Mouse (Mus musculus) testis, adult 2 months (tissue): ENCODE data around the gene Gm21987. TPM values are rescaled to one million over a fixed set of nuclear protein-coding genes. Genes with fewer than 3 reads are reported as not detected.

Experiments used
- H3K27ac ChIP-seq: fragments of 200-500 bp; 2 replicates; pipeline ENCODE4 v1.5.1; 2012; ENCODE audit warnings: low read depth, low read length; ENCODE audit not compliant: control insufficient read depth, insufficient read depth
- H3K27me3 ChIP-seq: fragments of 200-500 bp; 2 replicates; pipeline ENCODE4 v1.6.1; 2012; ENCODE audit warnings: mild to moderate bottlenecking, low read length, moderate library complexity; ENCODE audit not compliant: control insufficient read depth, insufficient read depth
- H3K36me3 ChIP-seq: fragments of 200-500 bp; 2 replicates; pipeline ENCODE4 v1.6.1; 2012; ENCODE audit warnings: mild to moderate bottlenecking, low read length; ENCODE audit not compliant: control insufficient read depth, insufficient read depth
- H3K4me1 ChIP-seq: fragments of 200-500 bp; 2 replicates; pipeline ENCODE4 v1.6.1; 2012; ENCODE audit warnings: low read length; ENCODE audit not compliant: control insufficient read depth, insufficient read depth
- H3K4me3 ChIP-seq: fragments of 200-500 bp; 2 replicates; pipeline ENCODE4 v1.5.1; 2012; ENCODE audit warnings: low read depth, mild to moderate bottlenecking, low read length, moderate library complexity, mixed read lengths; ENCODE audit not compliant: control insufficient read depth
- CTCF ChIP-seq: fragments of 200-500 bp; IDR thresholded peaks from 2 replicates; pipeline ENCODE4 v1.5.1; 2012; ENCODE audit warnings: low read depth, mild to moderate bottlenecking, inconsistent platforms, low read length, moderate library complexity; ENCODE audit not compliant: control insufficient read depth, insufficient read depth, insufficient replicate concordance
- POLR2A ChIP-seq: fragments of 200-500 bp; IDR thresholded peaks from 2 replicates; pipeline ENCODE4 v1.6.1; 2012; ENCODE audit warnings: low read depth, mild to moderate bottlenecking, inconsistent platforms, low read length, moderate library complexity; ENCODE audit not compliant: control insufficient read depth
- polyA plus RNA-seq: library from polyadenylated mRNA; depleted of rRNA; stranded (reverse); fragments of >200 nt; gene quantifications from 2 replicates; pipeline ENCODE4 v1.2.3, GENCODE M21; 2012

Gene Gm21987
- polyA plus RNA-seq, 1 experiment: not detected

DNA sequence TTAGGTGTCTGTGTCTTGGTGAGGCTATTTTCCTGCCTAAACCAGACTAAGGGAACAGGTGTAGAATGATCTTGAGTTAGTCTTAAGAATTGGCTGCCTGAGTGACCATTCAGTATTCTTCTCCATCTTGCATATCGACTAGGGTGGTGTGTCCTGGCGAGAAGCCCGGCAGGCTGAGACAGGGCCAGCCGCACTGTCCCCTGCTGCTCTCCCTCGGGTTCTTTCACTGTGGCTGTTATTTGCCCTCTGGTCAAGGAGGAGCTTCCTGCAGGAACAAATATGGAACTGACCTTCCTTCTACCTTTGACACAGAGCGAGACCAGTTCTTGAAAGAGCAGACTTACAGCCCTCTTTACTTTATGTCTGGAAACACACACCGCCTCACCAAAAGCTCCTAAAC lies 5.2 kb downstream of the Gm21987 start:
- TF ChIP-seq POLR2A: no peak
- TF ChIP-seq CTCF: no peak
- no peak overlapping the region for H3K27ac ChIP-seq
- H3K4me1 ChIP-seq: peaks cover 3% of the 10 kb centered on the region; the same call in 1 of the 2 replicates
- no peaks in the 10 kb centered on the region for H3K27me3 ChIP-seq
- H3K36me3 ChIP-seq: no peaks in the 10 kb centered on the region; the same call in 1 of the 2 replicates
- no peak overlapping the region for H3K4me3 ChIP-seq

DNA sequence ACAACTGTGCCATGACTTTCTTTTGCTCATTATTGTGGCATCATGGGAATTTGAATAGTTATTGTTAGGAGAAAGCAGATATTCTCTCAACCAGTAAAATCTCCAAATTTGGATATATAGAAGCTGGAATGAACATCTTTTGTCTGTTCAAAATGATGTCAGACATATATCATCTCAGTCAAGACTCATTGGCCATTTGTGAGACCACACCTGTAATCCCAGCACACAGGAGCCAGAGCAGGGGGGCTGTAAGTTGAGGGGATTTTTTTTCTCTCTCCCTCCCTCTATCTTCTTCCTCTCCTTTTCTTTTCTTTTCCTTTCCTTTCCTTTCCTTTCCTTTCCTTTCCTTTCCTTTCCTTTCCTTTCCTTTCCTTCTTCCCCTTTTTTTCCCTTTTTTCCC lies 6.0 kb downstream of the Gm21987 start:
- Histone ChIP-seq H3K36me3 (no peaks in the 10 kb centered on the region; the same call in 1 of the 2 replicates), H3K27ac (no peak overlapping the region), H3K4me1 (no peaks in the 10 kb centered on the region), H3K4me3 (no peak overlapping the region), H3K27me3 (no peaks in the 10 kb centered on the region)
- TF ChIP-seq CTCF (no peak), POLR2A (no peak)

DNA sequence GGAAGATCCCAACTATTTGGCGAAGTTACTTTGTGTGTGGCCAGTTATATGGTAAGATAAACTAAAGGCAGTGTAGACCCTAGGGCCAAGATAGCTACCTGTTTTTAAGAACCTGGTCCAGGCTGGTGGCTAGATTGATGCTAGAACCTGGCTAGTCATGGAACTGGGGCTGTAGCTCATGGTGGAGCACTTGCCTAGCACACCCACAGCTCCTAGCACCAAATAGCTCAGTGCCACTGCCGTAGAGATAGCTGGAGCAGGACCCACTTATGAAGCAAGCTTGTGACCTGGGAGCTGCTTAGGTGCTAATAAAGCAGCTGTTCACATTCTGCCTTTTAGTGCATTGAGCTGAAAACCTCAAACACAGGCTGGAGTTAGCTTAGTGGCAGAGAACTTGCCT lies 6.8 kb downstream of the Gm21987 start:
- H3K4me1 ChIP-seq: no peaks in the 10 kb centered on the region
- TF ChIP-seq CTCF (no peak), POLR2A (no peak)
- H3K27ac ChIP-seq: no peak overlapping the region
- no peaks in the 10 kb centered on the region for H3K27me3 ChIP-seq
- no peaks in the 10 kb centered on the region; the same call in 1 of the 2 replicates for H3K36me3 ChIP-seq
- no peak overlapping the region for H3K4me3 ChIP-seq

DNA sequence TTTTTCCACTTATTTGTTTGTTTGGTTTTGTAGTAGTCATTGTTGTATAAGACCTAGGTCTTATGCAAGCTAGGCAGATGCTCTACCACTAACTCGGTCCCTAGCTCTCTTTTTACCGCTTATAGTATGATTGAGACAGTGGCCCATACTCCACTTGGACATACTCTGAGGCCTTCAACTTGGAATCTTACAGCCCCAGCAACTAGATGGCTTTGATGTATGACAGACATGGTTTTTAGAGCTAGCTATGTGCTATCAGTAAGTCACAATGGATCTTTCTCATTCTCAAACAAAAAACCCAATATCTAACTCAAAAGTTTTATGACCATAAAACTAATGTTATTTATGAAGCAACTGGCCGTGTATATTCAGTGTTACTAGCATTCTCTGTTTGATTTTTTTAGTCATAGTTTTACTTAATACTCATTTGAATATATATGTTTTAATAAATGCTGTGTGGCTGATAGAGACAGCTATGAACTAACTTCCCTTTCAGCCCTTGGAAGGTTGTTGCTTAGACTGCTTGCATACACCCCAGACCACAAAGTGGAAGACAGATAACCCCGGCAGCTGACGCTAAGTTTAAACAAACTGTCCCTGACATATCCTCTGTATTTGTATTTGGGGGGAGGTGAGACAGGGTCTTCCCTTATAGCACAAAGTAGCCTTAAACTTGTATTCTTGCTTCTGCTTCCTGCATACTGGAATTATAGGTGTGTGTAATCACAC lies 7.5 kb downstream of the Gm21987 start:
- Histone ChIP-seq H3K4me1 (no peaks in the 10 kb centered on the region), H3K27me3 (no peaks in the 10 kb centered on the region), H3K4me3 (no peak overlapping the region), H3K36me3 (no peaks in the 10 kb centered on the region; the same call in 1 of the 2 replicates), H3K27ac (no peak overlapping the region)
- no peak for TF ChIP-seq CTCF

DNA sequence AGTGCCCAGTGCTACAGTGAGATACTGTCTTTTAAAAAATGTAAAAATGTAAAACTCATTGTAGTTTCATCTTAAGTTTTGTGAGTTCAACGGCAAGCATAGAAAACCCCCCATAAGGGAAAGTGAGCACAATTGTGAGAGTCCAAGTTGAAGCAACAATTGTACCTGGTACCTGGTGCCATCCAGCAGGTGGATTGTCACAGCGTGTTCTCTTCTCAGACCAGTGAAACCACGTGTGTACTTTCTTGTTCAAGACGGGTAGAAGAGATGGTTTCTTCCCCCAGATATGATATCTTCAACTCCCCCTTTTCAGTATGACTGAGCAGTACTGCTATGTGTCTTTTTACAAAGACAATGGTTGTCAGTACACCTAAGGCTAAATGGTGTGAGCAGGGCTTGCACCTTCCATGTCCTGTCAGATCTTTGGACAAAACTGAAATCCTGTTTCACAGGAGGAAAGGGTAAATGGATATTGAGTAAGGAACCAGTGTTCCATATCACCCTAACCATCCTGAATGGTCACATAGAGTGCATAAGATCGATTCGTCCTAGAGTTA lies 11.5 kb downstream of the Gm21987 start:
- H3K27me3 ChIP-seq: no peaks in the 10 kb centered on the region
- no peak overlapping the region for H3K27ac ChIP-seq
- H3K4me3 ChIP-seq: no peak overlapping the region
- no peaks in the 10 kb centered on the region for H3K36me3 ChIP-seq
- no peak for TF ChIP-seq CTCF
- no peak for TF ChIP-seq POLR2A
- H3K4me1 ChIP-seq: peaks cover 10% of the 10 kb centered on the region

DNA sequence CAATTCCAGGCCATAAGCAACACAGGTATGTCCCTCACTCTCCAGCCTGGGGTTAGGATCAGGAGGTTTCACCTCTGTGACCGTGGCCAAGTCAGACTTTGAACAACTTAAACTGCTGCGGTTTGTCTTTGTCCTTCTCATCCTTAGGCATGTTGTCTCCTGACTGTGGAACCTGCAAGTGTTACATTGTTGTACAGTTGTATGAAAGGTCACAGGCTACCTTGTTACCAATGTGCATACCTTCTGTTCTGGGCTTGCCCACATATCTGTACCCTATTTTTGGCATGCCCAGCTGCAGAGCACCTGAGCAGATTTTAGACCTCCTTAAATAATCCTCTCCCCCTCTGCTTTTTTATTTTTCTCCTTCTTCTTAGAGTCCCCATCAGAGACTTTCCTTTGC lies 12.4 kb downstream of the Gm21987 start:
- Histone ChIP-seq H3K27me3 (no peaks in the 10 kb centered on the region), H3K27ac (no peak overlapping the region), H3K4me3 (no peak overlapping the region), H3K36me3 (no peaks in the 10 kb centered on the region), H3K4me1 (peaks cover 10% of the 10 kb centered on the region)
- TF ChIP-seq POLR2A: no peak
- no peak for TF ChIP-seq CTCF

DNA sequence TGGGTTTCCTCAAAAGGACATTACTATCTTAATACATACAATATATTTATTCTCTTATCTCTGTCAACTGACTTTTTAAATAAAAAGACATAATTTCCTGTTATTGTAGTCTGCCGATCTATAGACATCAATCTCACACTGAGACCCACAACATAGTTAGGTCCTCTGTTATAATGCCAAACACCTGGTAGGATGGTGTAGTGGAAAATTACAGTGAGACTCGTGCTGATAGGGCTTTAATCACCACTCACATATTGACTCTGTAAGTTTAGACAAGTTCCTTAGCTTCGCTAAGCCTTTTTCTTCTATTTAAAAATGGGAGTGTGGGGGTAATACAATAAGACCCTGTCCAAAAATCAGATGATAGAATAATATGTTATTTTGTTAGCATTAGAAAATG lies 13.0 kb downstream of the Gm21987 start:
- TF ChIP-seq CTCF: no peak
- no peak for TF ChIP-seq POLR2A

More for the DNA sequence above, 13.0 kb downstream of the Gm21987 start:
- Histone ChIP-seq H3K4me1 (peaks cover 10% of the 10 kb centered on the region), H3K27me3 (no peaks in the 10 kb centered on the region), H3K4me3 (no peak overlapping the region), H3K36me3 (no peaks in the 10 kb centered on the region), H3K27ac (no peak overlapping the region)
